In genomic region chr11:53314770-53315173, GRCm38 (mm10) we compare ENCODE assay signal across 10 mouse cellular contexts. TPM values are rescaled to one million over a fixed set of nuclear protein-coding genes. Genes with fewer than 3 reads are reported as not detected.
DNase-seq lines count a peak whose midpoint lies in the region; ATAC-seq lines count a peak whose summit lies in the region.
"Had no signal": no experiment of that assay in that cellular context is flagged by ENCODE, and none has a peak within 500 bp of the region (broad histone marks: within the 10 kb centered on the region; RNA-seq: fewer than 3 reads in every experiment).

No protein-coding gene starts in this region.

- 36% methylated on average over 1 of the region's 1 CpGs for WGBS in heart, embryonic 15.5 days
- 7% methylated on average over 1 of the region's 1 CpGs for WGBS in liver, embryonic 15.5 days (ENCODE audit: insufficient replicate concordance)

- 0 out of 2 replicates have a peak, but pooled peaks cover 2% of the 10 kb centered on the region for H3K4me1 ChIP-seq in heart, embryonic 15.5 days (replicated peaks)
- 0 out of 2 replicates have a peak, but pooled peaks cover 4% of the 10 kb centered on the region for H3K4me1 ChIP-seq in liver, embryonic 15.5 days (replicated peaks)

- H3K9me3 ChIP-seq in heart, embryonic 15.5 days (replicated peaks): no peaks in the 10 kb centered on the region
- H3K9me3 ChIP-seq in liver, embryonic 15.5 days (replicated peaks): no peaks in the 10 kb centered on the region
- H3K9me3 ChIP-seq: G1E had no signal

- peak; percentile 50 for ATAC-seq in heart, embryonic 15.5 days (replicated peaks; ENCODE audit: insufficient number of reproducible peaks, insufficient read depth, low FRiP score, low read depth)
- 0 out of 2 replicates have a peak, but pooled peaks have one; percentile 12 for ATAC-seq in liver, embryonic 15.5 days (ENCODE audit: insufficient read depth)

- no peak overlapping the region for H3K9ac ChIP-seq in heart, embryonic 15.5 days
- H3K9ac ChIP-seq in liver, embryonic 15.5 days: no peak overlapping the region

- H3K27ac ChIP-seq in heart, embryonic 15.5 days: peak overlapping the region; percentile 65
- H3K27ac ChIP-seq in liver, embryonic 15.5 days (replicated peaks): no peak overlapping the region

- no peaks in the 10 kb centered on the region for H3K36me3 ChIP-seq in heart, embryonic 15.5 days
- H3K36me3 ChIP-seq in liver, embryonic 15.5 days (replicated peaks): no peaks in the 10 kb centered on the region
- H3K36me3 ChIP-seq: G1E had no signal

- H3K27me3 ChIP-seq in heart, embryonic 15.5 days: no peaks in the 10 kb centered on the region
- H3K27me3 ChIP-seq in liver, embryonic 15.5 days: no peaks in the 10 kb centered on the region

- no peak overlapping the region for H3K4me3 ChIP-seq in heart, embryonic 15.5 days
- no peak overlapping the region for H3K4me3 ChIP-seq in liver, embryonic 15.5 days (replicated peaks)

- peak; percentile 68 for DNase-seq in ovary, postnatal 36 days (ENCODE audit: low spot score)
- DNase-seq in ovary, postnatal 14 days (ENCODE audit: low spot score): no peak
- no peak for DNase-seq in thymus, postnatal 4 days
- DNase-seq in cerebellum, postnatal 36 days: no peak
- DNase-seq in frontal cortex, postnatal 36 days (ENCODE audit: low spot score in 2 of 2): no peak
- DNase-seq: gastrocnemius, postnatal 25 days had no signal

- H3K4me2 ChIP-seq in heart, embryonic 15.5 days: no peak overlapping the region
- H3K4me2 ChIP-seq in liver, embryonic 15.5 days: no peak overlapping the region
- H3K4me2 ChIP-seq: midbrain, embryonic 11.5 days had no signal

RNA-seq across cellular contexts. Expression of gene Zcchc10, which starts 9.7 kb away (rescaled TPM):
- 12.2 and 14.3 TPM in 2 replicates for polyA plus RNA-seq in heart, embryonic 15.5 days (2015; fragmentation: Nextera tagmentation; extraction: Ambion mirVana)
- polyA plus RNA-seq in liver, embryonic 15.5 days (2015; fragmentation: Nextera tagmentation; extraction: Ambion mirVana): 7.2 and 7.8 TPM in 2 replicates

RNA-seq across cellular contexts. Expression of gene Hspa4, which starts 14.5 kb away (rescaled TPM):
- 58.0 and 61.5 TPM in 2 replicates for polyA plus RNA-seq in heart, embryonic 15.5 days (2015; fragmentation: Nextera tagmentation; extraction: Ambion mirVana)
- polyA plus RNA-seq in liver, embryonic 15.5 days (2015; fragmentation: Nextera tagmentation; extraction: Ambion mirVana): 37.1 and 41.7 TPM in 2 replicates

RNA-seq across cellular contexts. Expression of gene Aff4, which starts 35.9 kb away (rescaled TPM):
- 30.5 and 37.7 TPM in 2 replicates for polyA plus RNA-seq in heart, embryonic 15.5 days (2015; fragmentation: Nextera tagmentation; extraction: Ambion mirVana)
- polyA plus RNA-seq in liver, embryonic 15.5 days (2015; fragmentation: Nextera tagmentation; extraction: Ambion mirVana): 8.0 and 9.7 TPM in 2 replicates
